Mouse (Mus musculus) forelimb bud, embryonic 11.5 days (tissue): Measurements from ENCODE around the gene 4930595D18Rik.
A peak's percentile ranks its signal among the peaks of the same experiment; 100 is the strongest.

ENCODE experiments used
- DNase-seq: peaks from one replicate; pipeline ENCODE4 v3.0.0-alpha.2; 2012; ENCODE audit warnings: low read depth, low spot score

The 4930595D18Rik gene

GRCm38 (mm10) chr12:111184476-111184875 lies at the start of gene 4930595D18Rik:
4930595D18Rik (minus strand) TSS chr12:111184491.
- no peak for DNase-seq

GRCm38 (mm10) chr12:111233798-111234197 lies 49.5 kb upstream of the 4930595D18Rik start:
- DNase-seq = no peak

GRCm38 (mm10) chr12:111230793-111231192 lies 46.5 kb upstream of the 4930595D18Rik start:
- no peak for DNase-seq

- no peak for DNase-seq
Observed at GRCm38 (mm10) chr12:111228488-111228887, 44.2 kb upstream of the 4930595D18Rik start.

- DNase-seq = no peak
Observed at GRCm38 (mm10) chr12:111227410-111227809, 43.1 kb upstream of the 4930595D18Rik start.

GRCm38 (mm10) chr12:111225197-111225780 lies 41.0 kb upstream of the 4930595D18Rik start:
- DNase-seq = no peak

GRCm38 (mm10) chr12:111218867-111219266 lies 34.6 kb upstream of the 4930595D18Rik start:
- no peak for DNase-seq

GRCm38 (mm10) chr12:111211729-111212128 lies 27.4 kb upstream of the 4930595D18Rik start:
- DNase-seq = no peak

GRCm38 (mm10) chr12:111207641-111208040 lies 23.4 kb upstream of the 4930595D18Rik start:
- no peak for DNase-seq

GRCm38 (mm10) chr12:111203945-111204344 lies 19.7 kb upstream of the 4930595D18Rik start:
- DNase-seq = no peak

GRCm38 (mm10) chr12:111203076-111203475 lies 18.8 kb upstream of the 4930595D18Rik start:
- peak; percentile 12 for DNase-seq

GRCm38 (mm10) chr12:111196548-111196947 lies 12.3 kb upstream of the 4930595D18Rik start:
- no peak for DNase-seq

GRCm38 (mm10) chr12:111193331-111193730 lies 9.0 kb upstream of the 4930595D18Rik start:
- DNase-seq = no peak

GRCm38 (mm10) chr12:111192777-111193176 lies 8.5 kb upstream of the 4930595D18Rik start:
- no peak for DNase-seq

- DNase-seq = no peak
Observed at GRCm38 (mm10) chr12:111190891-111191290, 6.6 kb upstream of the 4930595D18Rik start.

GRCm38 (mm10) chr12:111190355-111190754 lies 6.1 kb upstream of the 4930595D18Rik start:
- DNase-seq = no peak

- no peak for DNase-seq
Observed at GRCm38 (mm10) chr12:111188295-111188694, 4.0 kb upstream of the 4930595D18Rik start.

- no peak for DNase-seq
Observed at GRCm38 (mm10) chr12:111186986-111187385, 2.7 kb upstream of the 4930595D18Rik start.

GRCm38 (mm10) chr12:111182378-111182777 lies 1.9 kb downstream of the 4930595D18Rik start:
- no peak for DNase-seq

GRCm38 (mm10) chr12:111181848-111182247 lies 2.4 kb downstream of the 4930595D18Rik start:
- no peak for DNase-seq

GRCm38 (mm10) chr12:111178772-111179171 lies 5.5 kb downstream of the 4930595D18Rik start:
- no peak for DNase-seq

GRCm38 (mm10) chr12:111168891-111169290 lies 15.4 kb downstream of the 4930595D18Rik start:
- DNase-seq = no peak

- no peak for DNase-seq
Observed at GRCm38 (mm10) chr12:111166681-111167289, 17.5 kb downstream of the 4930595D18Rik start.
